Mouse (Mus musculus) liver, adult 2 months (tissue): ENCODE data around the gene Ykt6. TPM values are rescaled to one million over a fixed set of nuclear protein-coding genes. Genes with fewer than 3 reads are reported as not detected.

Experiments used
- DNase-seq: peaks from one replicate; pipeline ENCODE4 v3.0.0-alpha.2; 2011; ENCODE audit warnings: low read depth, low spot score; ENCODE audit errors: extremely low read depth
- H3K27ac ChIP-seq: fragments of 200-500 bp; replicated peaks from 2 replicates; pipeline ENCODE4 v1.5.1; 2012; ENCODE audit warnings: low read depth, mild to moderate bottlenecking, control low read depth, inconsistent platforms, low read length; ENCODE audit not compliant: insufficient read depth
- H3K27me3 ChIP-seq: fragments of 200-500 bp; 2 replicates; pipeline ENCODE4 v1.6.1; 2012; ENCODE audit warnings: mild to moderate bottlenecking, moderate library complexity, low read length, inconsistent platforms; ENCODE audit not compliant: control insufficient read depth, insufficient read depth
- H3K36me3 ChIP-seq: fragments of 200-500 bp; 2 replicates; pipeline ENCODE4 v1.6.1; 2012; ENCODE audit warnings: low read length, inconsistent platforms; ENCODE audit not compliant: control insufficient read depth, insufficient read depth
- H3K4me1 ChIP-seq: fragments of 200-500 bp; 2 replicates; pipeline ENCODE4 v1.6.1; 2011; ENCODE audit warnings: low read length; ENCODE audit not compliant: control insufficient read depth, insufficient read depth
- H3K4me3 ChIP-seq: fragments of 200-500 bp; 2 replicates; pipeline ENCODE4 v1.5.1; 2011; ENCODE audit warnings: low read depth, mild to moderate bottlenecking, control low read depth, low read length, moderate library complexity; ENCODE audit not compliant: insufficient read depth
- H3K79me2 ChIP-seq: fragments of 200-500 bp; 2 replicates; pipeline ENCODE4 v1.6.1; 2012; ENCODE audit warnings: inconsistent platforms, mild to moderate bottlenecking, low read length, moderate library complexity; ENCODE audit not compliant: control insufficient read depth, insufficient read depth
- H3K9ac ChIP-seq: fragments of 200-500 bp; 2 replicates; pipeline ENCODE4 v1.6.1; 2012; ENCODE audit warnings: low read depth, mild to moderate bottlenecking, control low read depth, inconsistent platforms, low read length
- CTCF ChIP-seq: fragments of 200-500 bp; IDR thresholded peaks from 2 replicates; pipeline ENCODE4 v1.5.1; 2011; ENCODE audit warnings: low read depth, low read length, control low read depth
- POLR2A ChIP-seq: fragments of 200-500 bp; IDR thresholded peaks from 2 replicates; pipeline ENCODE4 v1.6.1; 2011; ENCODE audit warnings: low read length, control low read depth; ENCODE audit not compliant: insufficient read depth; ENCODE audit errors: extremely low read depth
- whole genome bisulfite sequencing: fragments of 180-500 bp; shearing (Covaris S2); methylation state at CpG from one replicate; pipeline ENCODE4 v1.1.7; 2018; 5-methylcytosine and 5-hydroxymethylcytosine counted together
- polyA plus RNA-seq: library from polyadenylated mRNA; depleted of rRNA; stranded (reverse); fragments of >200 nt; gene quantifications from 2 replicates; pipeline ENCODE4 v1.2.3, GENCODE M21; 2012
- total RNA-seq: library from RNA; depleted of rRNA; stranded (reverse); fragments of >200 nt; gene quantifications from 2 replicates; pipeline ENCODE4 v1.2.3, GENCODE M21; 2014

The Ykt6 gene
- total and polyA plus RNA-seq, 2 experiments: 37.4 to 41.8 TPM

- peaks cover 35% of the 10 kb centered on the region for H3K4me1 ChIP-seq
- peak overlapping the region; percentile 81 for H3K9ac ChIP-seq
- peaks cover 21% of the 10 kb centered on the region; the same call in 1 of the 2 replicates for H3K36me3 ChIP-seq
- peak; percentile 75 for DNase-seq
- no peak for TF ChIP-seq POLR2A
- no peak for TF ChIP-seq CTCF
- 17% methylated on average over 8 of the region's 8 CpGs for WGBS
- H3K27me3 ChIP-seq: no peaks in the 10 kb centered on the region
- H3K27ac ChIP-seq: peak overlapping the region; percentile 93
- H3K4me3 ChIP-seq: peak overlapping the region; percentile 58
- H3K79me2 ChIP-seq: peaks cover 20% of the 10 kb centered on the region; the same call in 1 of the 2 replicates
Observed at GRCm38 (mm10) chr11:5913256-5913655, 42.2 kb upstream of the Ykt6 start.

GRCm38 (mm10) chr11:5913936-5914335 lies 41.6 kb upstream of the Ykt6 start:
- Histone ChIP-seq H3K4me1 (peaks cover 42% of the 10 kb centered on the region), H3K27ac (peak overlapping the region; percentile 93), H3K4me3 (peak overlapping the region; percentile 58), H3K9ac (peak overlapping the region; percentile 81), H3K79me2 (peaks cover 24% of the 10 kb centered on the region; the same call in 1 of the 2 replicates), H3K36me3 (peaks cover 14% of the 10 kb centered on the region; the same call in 1 of the 2 replicates), H3K27me3 (no peaks in the 10 kb centered on the region)
- DNase-seq: peak; percentile 35
- TF ChIP-seq CTCF (no peak), POLR2A (no peak)
- WGBS: 51% methylated on average over 4 of the region's 4 CpGs

GRCm38 (mm10) chr11:5914940-5915339 lies 40.6 kb upstream of the Ykt6 start:
- Histone ChIP-seq H3K36me3 (peaks cover 11% of the 10 kb centered on the region; the same call in 1 of the 2 replicates), H3K27me3 (no peaks in the 10 kb centered on the region), H3K27ac (peak overlapping the region; percentile 97), H3K79me2 (peaks cover 24% of the 10 kb centered on the region; the same call in 1 of the 2 replicates), H3K4me3 (peak overlapping the region; percentile 58), H3K4me1 (peaks cover 42% of the 10 kb centered on the region), H3K9ac (peak overlapping the region; percentile 81)
- no peak for TF ChIP-seq CTCF
- TF ChIP-seq POLR2A: peak; percentile 93
- DNase-seq: peak; percentile 98
- 14% methylated on average over 5 of the region's 5 CpGs for WGBS

DNA sequence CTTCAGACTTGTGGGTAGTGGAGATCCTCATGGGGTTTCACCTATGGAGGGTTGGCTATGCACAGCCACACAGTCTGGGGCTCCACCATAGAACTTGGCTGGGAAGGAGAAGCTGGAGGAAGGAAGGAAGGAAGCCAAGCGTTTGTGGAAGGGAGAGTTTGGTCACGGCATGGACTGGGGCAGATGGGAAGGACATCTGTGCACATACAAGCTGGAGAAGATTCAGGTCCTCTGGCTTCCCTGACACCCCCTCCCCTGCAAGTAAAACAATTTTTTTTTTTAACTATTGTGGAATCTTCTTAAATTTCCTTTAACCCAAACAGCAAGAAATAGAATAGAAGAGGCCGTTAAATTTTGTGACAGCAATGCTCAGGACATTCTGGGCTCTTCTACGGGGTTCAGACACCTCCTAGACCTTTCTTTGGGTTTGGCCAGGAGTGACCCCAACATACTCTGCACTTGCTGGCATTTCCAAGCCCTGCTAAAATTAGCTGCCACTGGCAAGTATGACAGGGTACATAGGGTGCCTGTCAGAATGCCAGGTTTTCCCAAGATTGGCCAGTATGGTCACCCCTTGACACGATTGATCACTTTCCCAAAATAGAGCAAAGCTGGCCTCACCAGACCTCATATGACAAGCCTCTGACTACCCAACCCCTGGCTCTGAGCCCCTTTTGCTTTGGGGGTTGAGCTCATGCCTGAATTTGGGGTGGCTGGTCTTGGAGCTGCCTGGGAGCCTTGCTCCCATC lies 39.9 kb upstream of the Ykt6 start:
- H3K36me3 ChIP-seq: peaks cover 9% of the 10 kb centered on the region; the same call in 1 of the 2 replicates
- DNase-seq: peak; percentile 100
- no peaks in the 10 kb centered on the region for H3K27me3 ChIP-seq
- H3K79me2 ChIP-seq: peaks cover 24% of the 10 kb centered on the region; the same call in 1 of the 2 replicates
- no peak for TF ChIP-seq CTCF
- TF ChIP-seq POLR2A: no peak
- peak overlapping the region; percentile 59 for H3K9ac ChIP-seq
- H3K27ac ChIP-seq: peak overlapping the region; percentile 97
- H3K4me1 ChIP-seq: peaks cover 45% of the 10 kb centered on the region
- 14% methylated on average over 5 of the region's 5 CpGs for WGBS
- H3K4me3 ChIP-seq: peak overlapping the region; percentile 42

GRCm38 (mm10) chr11:5916178-5916548 lies 39.3 kb upstream of the Ykt6 start:
- WGBS: 22% methylated on average over 8 of the region's 8 CpGs
- DNase-seq: peak; percentile 75
- H3K9ac ChIP-seq: peak overlapping the region; percentile 59

More at GRCm38 (mm10) chr11:5916178-5916548, 39.3 kb upstream of the Ykt6 start:
- H3K27me3 ChIP-seq: no peaks in the 10 kb centered on the region
- H3K27ac ChIP-seq: peak overlapping the region; percentile 79
- TF ChIP-seq POLR2A (no peak), CTCF (no peak)
- H3K4me3 ChIP-seq: peak overlapping the region; percentile 34
- peaks cover 6% of the 10 kb centered on the region; the same call in 1 of the 2 replicates for H3K36me3 ChIP-seq
- H3K79me2 ChIP-seq: peaks cover 24% of the 10 kb centered on the region; the same call in 1 of the 2 replicates
- peaks cover 42% of the 10 kb centered on the region for H3K4me1 ChIP-seq
